Mouse (Mus musculus): ENCODE measurements at regions not wholly inside any gene's neighbourhood (a gene's known extent, or its start where the extent isn't known, plus 50 kb on each side); places are given as distances from the start of the nearest gene placed in this dataset.

DNA sequence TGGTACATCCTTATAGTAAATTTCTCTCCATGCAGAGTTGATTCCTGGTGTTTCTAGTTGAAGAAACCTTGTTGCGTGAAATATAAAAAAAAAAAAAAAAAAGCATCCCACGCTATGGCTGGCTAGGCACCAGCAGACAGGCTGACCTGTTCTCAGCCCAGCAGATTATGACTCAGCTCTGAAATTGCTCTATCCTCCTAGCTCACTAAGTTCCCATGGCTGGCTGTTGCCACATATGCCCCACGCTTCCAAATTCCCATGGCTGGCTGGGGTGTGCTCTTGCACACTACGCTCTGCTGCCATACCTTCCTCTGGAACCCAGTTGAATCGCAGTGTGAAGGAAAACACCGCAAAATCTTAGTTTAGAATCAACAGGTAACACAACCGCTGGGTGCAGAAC is 270.1 kb downstream of the Mid1ip1 start:
- no peak for DNase-seq

DNA sequence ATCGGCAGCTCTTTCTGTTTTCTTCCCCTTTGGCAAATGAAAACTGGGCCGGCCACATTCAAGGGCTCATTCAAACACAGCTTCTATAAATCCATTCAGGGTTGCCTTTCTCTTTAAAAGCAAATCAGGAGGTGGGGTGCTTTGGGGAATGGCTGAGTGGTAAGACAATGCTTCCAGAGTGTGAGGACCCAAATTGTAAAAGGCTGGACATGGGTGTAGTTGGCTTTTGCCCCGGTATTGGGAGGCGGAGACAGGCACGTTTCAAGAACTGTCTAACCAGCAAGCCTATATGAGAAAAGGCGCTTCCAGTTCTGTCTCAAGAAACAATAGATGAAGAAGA is 277.0 kb downstream of the Mid1ip1 start:
- no peak for DNase-seq

DNA sequence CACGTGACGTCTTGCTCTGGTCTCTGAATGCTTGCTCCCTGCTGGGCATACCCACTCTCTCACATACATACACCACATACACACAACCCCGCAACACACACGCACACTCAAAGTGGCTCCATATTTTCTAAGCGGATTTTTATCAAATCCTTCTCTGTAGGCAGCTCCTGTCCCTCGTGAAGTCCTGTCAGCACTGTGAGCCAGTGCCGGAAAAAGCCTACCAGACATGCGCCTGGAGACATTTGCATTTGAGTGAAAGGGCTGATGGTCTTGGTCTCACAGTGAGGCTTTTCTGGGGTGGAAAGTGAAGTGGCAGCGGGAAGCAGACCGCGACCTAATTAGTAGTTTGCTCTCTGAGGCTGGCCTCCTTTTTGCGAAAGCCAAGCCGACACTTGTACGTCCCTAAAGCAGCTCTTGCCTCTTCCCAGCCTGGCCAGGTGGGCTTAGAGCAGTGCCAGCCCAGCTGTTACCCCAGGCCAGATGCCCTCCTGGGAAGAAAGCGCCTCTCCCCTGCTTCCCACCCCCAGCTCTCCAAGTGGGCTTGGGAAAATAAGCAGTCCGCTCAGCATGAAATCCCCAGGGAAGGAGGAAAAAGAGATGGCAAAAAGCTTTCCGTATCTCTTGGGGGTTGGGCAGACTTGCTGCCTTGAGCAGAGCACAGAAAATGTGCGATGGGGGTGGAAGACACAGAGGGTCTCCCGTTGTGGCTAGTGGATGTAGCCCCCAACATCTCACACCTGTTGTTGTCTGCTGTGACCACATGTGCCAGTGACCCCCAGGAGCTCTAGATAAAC is 277.6 kb downstream of the Mid1ip1 start:
- DNase-seq: peak; percentile 16

DNA sequence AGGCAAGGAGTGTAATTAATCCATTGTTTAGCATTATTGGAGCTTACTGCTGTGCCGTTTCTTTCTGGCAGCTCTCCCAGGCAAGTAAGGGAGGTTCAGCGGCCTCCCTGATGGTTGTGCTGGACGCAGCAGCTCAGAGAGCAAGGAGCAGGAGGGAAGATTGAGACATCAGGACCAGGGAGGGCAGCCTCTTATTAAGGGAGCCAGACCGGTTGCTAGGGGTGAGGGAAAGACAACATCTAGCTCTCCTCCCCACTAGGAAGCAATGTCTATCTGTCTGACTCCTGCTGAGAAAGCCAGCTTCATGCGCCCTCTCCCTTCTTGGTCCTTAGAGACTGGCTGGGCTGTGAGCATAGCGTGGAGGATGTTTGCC is 278.2 kb downstream of the Mid1ip1 start:
- DNase-seq: peak; percentile 32

DNA sequence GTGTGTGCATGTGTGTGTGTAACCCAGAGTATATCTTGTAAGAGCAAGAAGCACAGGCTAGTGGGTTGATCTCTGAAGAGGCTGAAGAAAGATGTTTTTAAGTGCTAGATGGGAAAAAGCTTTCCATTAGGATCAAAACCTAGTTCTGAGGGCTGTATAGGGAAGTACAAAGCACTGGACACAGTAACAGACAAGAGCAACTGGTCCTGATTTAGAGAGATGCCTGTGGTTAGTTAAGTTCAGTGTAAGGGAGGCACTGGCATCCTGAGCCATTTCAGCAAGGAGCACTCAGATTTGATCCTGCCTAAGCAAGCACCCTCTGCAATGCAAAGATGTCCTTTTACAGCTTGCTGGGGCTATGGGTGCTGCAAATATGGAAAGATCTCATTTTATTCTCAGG is 280.1 kb downstream of the Mid1ip1 start:
- no peak for DNase-seq

DNA sequence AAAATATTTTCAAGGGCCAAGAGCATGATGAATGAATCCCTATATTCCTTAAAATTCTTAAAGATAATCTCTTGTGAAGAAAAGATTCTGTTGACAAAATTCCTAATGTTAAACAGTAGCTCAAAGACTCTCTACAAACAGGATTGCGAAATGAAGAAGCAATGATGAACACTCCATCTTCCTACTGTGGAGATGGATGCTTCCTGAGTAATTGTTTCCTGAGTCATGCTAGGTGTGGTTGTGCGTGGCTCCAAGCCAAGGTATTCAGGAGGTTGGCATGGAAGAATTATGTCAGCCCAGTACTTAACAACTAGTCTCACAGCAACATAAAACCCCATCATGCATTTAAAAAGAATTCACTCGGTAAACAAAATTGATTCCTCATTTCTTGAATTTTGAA is 286.4 kb downstream of the Mid1ip1 start:
- DNase-seq: no peak

DNA sequence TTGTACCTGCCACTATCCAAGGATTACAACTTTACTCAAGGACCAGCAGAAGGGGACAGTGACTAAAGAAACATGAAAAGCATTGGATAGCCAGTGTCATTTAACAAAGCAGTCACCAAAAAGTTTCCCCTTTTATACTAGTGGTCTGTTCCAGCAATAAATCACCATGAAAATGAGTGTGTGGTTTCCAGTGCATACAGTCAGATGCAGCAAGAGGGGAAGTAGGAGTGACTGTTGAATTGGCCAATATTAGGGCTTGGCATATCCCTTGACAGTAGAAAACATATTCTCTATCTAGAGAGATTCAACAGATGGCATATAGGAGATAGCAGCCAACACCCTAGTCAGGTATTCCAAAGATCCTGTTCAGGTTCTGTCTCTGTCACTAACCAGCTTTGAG is 259.8 kb upstream of the H2al1a start:
- DNase-seq: no peak

DNA sequence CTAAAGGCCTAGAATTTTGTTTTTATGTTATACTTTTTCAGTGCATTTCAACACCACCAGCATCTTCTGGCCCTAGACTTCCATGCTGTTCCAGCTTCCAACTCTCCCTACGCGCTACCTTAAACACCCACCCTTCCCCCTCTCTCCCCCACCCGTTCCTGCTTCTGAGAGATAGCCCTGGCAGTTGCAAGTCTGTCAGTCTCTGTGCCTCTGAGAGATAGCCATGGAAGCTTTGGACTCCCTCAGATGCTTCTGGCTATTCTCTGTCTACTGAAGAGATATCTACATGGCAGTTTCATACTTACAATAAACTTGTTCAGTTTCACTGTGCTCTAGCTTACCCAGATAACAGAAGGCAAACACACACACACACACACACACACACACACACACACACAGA is 252.3 kb upstream of the H2al1a start:
- no peak for DNase-seq

DNA sequence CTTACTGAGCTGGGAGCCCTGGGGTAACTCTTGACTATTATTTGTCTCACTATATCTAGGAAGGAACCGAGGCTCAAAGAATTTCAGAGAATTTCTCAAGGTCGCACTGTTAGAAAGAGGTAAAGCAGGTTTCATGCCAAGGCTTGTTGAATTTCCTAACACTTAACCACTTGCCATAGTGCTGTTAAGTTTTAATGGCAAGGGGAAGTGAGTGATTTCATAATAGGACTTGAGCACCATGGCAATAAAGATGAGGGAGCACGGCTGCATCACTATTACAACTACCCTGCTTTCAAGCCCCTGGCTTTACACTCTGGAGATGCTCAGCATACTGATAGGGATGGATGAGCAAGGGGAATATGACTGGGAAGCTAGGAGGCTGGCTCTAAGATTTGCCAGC is 216.9 kb upstream of the H2al1a start:
- DNase-seq: no peak

DNA sequence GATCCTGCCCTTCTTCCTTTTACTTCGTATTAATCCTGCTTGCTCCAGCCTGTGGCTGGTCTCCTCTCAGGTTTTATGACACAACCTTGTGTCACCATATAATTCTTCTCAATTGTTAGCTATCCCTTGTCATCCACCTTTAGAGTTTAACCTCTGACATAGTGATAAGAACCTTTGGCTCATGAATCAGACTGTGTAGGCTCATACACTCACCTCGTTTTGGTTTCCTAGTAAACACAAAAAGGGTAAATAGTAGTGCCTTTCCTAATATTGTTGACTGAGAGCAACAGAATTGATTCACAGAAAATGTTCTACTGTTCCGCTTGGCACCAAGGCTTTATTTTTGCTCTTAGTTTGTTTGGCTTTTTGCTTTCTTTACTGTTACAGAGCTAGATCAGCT is 216.2 kb upstream of the H2al1a start:
- no peak for DNase-seq

DNA sequence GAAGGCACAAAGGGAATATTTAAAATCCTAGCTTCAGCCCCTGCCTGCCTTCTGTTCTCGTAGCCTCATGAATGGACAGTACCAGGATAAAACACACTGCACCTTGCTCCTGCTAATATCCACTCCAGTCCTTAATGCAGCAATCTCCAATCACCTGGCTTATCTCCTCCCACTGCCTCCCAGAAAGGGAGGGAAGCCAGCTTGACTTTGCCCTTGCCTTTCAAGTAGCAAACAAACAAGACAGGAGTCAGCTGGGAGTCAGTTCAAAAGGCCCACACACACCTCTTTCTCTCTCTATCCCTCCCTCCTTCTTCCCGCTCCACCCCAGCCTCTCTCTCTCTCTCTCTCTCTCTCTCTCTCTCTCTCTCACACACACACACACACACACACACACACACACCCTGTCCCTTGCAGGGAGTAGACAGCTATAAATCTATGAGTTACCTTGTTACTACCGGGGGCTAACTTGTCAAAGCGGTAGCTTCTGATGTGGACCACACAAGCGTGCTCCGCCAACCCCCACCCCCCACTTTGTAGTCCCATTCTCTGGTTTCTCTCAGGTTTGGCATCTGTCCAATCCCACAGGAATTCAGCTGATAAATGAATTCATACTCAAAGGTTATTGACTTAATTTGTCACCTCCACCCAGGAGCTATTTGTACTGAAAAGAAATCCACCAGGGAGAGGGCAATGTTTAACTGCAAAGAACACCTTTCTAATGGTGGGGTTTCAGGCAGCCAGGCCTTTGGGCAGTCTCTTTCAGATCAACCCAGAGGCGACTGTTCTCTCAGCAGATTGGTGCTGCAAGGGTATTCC is 212.6 kb upstream of the H2al1a start:
- DNase-seq: peak; percentile 32

DNA sequence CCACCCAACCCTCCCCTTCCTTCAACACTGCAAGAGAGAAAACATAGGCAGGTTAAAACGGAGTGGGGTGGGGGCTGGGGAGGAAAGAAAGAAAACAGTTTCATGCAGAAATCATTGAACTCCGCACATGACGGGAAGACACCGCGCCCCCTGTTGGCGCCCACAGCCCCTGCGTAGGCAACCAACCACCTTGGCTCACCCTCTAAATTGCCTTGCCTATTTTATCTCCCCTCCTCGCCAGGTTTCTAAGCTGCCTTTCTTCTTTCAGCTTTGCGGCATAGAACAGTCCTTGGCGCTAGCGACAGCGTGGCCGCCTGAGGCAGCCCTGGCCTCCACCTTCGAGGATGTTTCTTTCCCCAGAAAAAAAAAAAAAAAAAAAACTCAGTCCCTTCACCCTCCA is 211.1 kb upstream of the H2al1a start:
- DNase-seq: peak; percentile 36

DNA sequence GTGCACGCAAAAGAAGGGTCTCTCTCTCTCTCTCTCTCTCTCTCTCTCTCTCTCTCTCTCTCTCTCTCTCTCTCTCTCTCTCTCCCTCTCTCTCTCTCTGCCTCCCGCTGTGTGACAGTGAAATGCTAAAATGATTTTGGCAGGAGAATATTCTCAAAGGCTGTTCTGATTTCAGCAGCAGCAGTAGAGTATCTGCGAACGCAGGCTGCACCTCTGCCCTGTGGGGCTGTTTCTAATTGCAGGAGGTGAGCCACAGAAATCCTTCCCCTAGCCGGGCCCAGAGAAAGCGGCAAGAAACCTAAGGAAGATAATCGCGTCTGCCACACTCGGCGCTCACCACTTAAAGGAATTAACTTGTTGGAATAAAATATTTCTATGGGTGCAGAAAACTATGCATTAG is 210.6 kb upstream of the H2al1a start:
- DNase-seq: no peak

DNA sequence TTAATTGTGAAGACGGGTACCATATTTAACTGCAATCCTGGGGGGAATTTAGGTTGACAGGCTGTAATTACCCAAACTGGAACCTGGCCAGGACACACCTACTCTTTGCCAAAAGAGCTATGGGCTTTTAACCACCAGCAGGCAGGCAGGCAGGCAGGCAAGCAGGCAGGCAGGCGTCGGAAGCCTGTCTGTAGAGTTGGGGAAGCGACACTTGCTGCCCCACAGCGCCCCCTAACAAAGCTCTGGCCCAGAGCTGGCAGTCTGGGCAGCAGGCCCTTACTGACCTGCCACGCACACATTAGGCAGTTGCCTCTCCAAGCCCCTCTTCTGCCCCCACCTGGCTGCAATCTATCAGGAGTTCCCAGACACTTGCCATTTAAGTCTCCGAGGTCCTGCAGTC is 208.6 kb upstream of the H2al1a start:
- DNase-seq: peak; percentile 63

DNA sequence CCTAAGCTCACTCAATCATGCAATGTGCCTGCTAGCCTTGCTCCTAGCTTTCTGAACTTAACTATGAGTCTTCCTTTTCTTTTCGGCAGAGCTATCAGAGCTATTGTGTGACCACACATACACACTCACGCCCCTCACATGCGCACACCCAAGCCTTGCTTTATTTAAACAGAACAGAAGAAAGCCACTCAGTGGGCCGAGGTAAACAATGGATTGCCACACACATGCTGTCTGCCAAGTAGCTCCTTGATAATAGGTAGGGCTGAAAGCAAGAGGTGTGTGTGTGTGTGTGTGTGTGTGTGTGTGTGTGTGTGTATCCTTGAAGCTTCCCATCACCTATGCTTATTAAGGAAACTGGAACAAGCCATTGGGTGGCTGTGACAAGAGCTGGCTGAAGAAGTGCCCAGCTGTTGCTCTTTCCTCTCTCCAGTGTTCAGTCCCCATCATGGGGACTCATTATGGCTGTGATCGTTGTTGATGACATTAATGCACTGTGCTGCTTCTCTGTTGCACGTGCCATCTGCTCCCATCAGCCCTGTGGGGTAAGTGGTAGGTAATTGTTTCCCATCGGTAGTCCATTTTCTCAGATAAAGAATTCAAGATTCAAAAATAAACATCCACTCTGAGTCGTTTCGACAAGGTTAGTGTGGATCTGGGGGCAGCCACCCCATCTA is 201.3 kb upstream of the H2al1a start:
- DNase-seq: peak; percentile 46

DNA sequence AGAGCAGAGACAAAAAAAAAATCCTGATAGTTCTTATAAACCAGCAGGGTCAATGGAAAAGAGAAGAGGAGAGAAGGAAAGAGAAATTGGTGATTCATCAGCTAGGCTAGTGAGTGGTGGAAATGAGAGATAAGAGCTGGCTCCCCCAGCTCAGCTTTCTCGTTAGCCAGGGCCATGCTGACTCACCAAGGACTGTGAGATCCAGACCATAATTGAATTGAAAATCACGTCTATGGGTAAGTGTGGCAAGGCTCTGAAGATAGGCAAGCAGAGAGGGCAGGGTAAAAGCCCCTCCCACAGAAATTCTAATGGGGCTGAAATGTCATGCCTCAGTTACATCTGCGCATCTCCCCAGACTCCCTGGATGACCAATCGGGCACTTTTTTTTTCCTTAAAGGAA is 200.7 kb upstream of the H2al1a start:
- no peak for DNase-seq

DNA sequence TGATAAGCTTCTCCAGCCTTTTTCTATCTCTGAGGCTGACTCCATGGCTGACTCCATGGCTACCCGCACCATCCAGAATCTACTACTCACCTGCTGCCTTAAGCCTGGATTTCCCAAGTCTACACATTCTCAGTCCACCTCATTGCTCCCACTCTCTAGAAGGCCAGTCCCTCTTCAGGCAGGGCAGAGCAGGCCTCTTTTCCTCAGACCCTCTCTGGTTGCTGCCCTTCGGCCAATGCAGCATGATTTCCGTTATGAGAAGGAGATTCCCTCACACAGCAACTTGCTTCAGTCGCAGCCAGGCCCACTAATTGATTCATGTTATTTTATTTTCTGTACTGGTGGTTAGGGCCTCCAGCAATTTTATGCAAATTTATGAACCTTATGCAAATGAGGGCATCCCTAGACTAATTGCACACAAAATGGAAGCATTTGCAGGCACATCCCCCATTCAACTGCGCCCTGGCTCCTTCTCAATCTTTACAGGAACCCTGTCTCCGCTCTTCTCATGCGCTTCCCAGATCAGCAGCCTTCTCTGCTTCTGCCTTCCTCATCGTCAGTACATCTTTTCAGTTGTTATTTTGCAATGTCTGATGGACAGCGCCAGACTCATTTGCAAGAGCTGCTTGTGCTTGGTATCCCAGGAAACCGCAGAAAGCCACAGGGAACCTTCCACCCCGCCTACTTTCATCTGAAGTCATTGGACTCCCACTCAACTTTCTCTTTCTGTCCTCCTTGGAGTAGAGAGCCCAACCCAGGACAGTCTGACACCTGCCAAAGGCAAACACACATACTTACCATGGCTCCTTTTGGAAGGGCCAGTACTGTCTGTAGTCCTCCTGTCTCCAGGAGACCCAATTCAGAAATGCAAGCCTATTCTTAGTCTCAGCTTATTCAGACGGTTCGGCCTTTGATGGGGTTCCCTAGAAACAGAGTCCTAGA is 199.6 kb upstream of the H2al1a start:
- DNase-seq: no peak

DNA sequence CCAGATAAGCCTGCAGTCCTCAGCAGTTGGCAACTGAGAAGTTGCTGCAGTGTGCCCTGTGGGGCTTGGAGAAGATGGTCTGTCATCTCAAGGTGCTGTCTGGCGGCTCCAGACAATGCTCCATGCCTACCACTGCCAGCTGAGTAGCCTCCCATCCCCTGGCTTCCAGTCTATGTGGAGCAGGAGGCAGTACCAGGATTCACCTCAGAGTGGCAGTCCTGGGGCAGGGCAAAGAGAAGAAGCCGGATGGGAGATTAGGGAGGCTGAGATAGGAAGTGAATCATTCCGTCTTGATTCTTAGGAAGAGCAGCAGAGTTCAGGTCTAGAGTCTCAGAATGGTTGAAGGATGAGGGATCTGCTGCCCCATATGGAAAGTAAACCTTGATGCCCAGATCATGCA is 198.1 kb upstream of the H2al1a start:
- peak; percentile 54 for DNase-seq

DNA sequence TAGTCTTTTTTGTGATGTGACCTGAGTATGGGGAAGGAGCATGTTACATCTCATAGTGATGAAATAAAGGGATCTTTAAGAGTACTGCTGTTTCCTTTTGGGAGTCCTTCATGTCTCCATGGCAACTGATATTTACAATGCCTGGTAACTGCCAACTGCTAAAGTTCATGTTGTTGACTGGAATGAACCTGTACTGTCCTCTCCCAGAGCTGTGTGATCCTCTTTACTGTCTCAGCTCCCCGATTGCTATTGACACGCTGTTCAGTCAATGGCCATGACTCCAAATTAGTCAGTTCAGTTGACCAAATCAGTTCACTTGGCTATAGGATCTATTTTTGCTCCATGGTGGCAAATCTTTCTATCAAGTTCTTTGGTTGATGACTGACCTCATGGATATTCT is 167.8 kb upstream of the H2al1a start:
- no peak for DNase-seq

DNA sequence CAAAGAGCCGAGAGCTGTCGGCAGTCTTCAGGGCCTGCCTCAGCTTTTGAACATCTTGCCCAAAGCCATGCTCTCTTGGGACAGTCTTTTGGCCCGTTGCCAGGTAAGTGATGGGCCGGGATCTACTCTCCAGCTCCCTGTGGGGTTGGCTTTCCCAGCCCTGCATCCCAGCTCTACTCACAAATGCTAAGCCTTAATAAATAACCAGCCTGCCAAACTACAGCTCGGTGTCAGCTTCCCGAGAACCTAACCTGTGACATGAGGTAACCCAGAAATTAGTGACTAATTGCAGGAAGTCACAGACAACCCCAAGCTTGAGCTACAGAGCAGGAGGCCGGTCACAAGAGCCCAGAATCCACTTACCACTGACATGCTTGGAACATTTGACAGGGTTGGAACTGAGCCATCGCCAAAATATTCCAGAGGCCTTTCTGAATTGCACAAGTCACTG is 159.1 kb upstream of the H2al1a start:
- peak; percentile 73 for DNase-seq

DNA sequence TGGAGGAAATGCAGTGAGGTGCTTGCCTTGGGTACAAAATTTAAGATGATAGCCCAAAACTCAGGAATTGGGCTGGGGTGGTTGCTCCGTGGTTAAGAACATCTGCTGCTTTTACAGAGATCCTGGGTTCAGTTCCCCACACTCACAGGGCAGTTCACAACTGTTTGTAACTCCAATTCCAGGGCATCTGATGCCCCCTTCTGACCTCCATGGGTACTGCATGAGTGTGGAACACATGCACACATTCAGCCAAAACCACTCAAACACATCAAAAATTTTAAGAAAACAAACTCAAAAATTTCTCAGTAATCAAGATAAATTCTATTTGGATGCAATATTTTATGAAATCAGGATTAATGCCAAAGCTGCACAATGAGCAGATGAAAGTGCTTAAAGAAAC is 157.8 kb upstream of the H2al1a start:
- no peak for DNase-seq

DNA sequence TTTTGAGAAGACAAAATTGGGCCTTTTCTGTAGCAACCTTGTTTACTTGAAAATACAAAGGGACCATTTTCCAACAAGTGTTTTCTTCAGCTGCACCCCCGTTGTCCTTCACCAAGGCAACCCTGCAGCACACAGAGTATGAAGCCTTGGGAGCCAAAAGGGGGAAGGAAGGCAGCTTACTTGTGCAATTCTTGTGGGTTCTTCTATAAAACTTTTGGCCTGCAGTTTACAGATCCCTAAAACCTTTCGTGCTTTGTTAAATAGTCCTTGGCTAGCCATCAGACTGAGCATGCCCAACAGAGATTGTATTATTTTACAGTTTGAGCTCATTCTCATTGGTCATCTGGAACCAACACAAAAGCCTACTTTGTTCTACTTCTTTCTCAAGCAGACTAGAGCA is 140.6 kb upstream of the H2al1a start:
- no peak for DNase-seq

DNA sequence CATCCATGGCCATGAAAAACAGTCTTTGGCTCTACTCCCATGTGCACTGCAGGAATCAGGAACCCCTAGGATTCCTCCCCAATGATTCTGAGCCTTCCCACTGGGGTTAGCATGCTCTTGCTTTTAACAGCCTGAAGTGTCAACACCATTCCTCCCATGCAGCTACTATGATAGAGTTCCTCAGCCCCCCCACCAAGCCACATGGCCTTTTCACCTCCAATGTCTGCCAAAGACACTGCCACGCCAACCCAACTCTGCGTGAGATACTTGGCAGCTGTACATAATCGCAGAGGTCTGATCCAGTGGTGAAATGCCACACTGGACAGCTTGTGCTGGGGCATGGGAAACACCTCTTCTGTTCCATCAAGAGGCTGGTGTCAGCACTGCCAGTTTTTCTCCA is 128.6 kb upstream of the H2al1a start:
- peak; percentile 1 for DNase-seq
